Mouse (Mus musculus) lung, embryonic 14.5 days (tissue): ENCODE data around the gene Kalrn. TPM values are rescaled to one million over a fixed set of nuclear protein-coding genes. Genes with fewer than 3 reads are reported as not detected.

ENCODE experiments used
- ATAC-seq: fragments of 200-750 bp; cut with Nextera tagmentation; 2 replicates; pipeline ENCODE4 v1.8.0; 2017; ENCODE audit warnings: mild to moderate bottlenecking, moderate TSS enrichment, moderate library complexity; ENCODE audit not compliant: insufficient read depth
- DNase-seq: peaks from one replicate; pipeline ENCODE4 v3.0.0-alpha.2; 2015
- H3K27ac ChIP-seq: fragments of 300-500 bp; sonication (generic); 2 replicates; pipeline ENCODE4 v1.5.1; 2014; ENCODE audit warnings: low read depth, mild to moderate bottlenecking, moderate library complexity
- H3K27me3 ChIP-seq: fragments of 300-500 bp; sonication (generic); 2 replicates; pipeline ENCODE4 v1.6.1; 2014; ENCODE audit warnings: low read length, control low read depth; ENCODE audit not compliant: insufficient read depth
- H3K36me3 ChIP-seq: fragments of 300-500 bp; sonication (generic); 2 replicates; pipeline ENCODE4 v1.6.1; 2014; ENCODE audit warnings: control low read depth; ENCODE audit not compliant: insufficient read depth
- H3K4me1 ChIP-seq: fragments of 300-500 bp; sonication (generic); 2 replicates; pipeline ENCODE4 v1.6.1; 2014; ENCODE audit warnings: antibody characterized with exemption, control low read depth; ENCODE audit not compliant: insufficient read depth
- H3K4me2 ChIP-seq: fragments of 300-500 bp; sonication (generic); 2 replicates; pipeline ENCODE4 v1.6.1; 2014; ENCODE audit warnings: mild to moderate bottlenecking
- H3K4me3 ChIP-seq: fragments of 300-500 bp; sonication (generic); 2 replicates; pipeline ENCODE4 v1.5.1; 2014; ENCODE audit warnings: low read depth, low read length
- H3K9ac ChIP-seq: fragments of 300-500 bp; sonication (generic); 2 replicates; pipeline ENCODE4 v1.6.1; 2014
- H3K9me3 ChIP-seq: fragments of 300-500 bp; sonication (generic); 2 replicates; pipeline ENCODE4 v1.6.1; 2016; ENCODE audit warnings: low read depth, low read length, control low read depth
- CTCF ChIP-seq: IDR thresholded peaks from 2 replicates; pipeline ENCODE4 v1.5.1; 2016; ENCODE audit warnings: antibody characterized with exemption, low read depth
- WGBS: fragments of 180-500 bp; shearing (Covaris S2); extraction: QIAGEN DNeasy Blood & Tissue Kit; methylation state at CpG from one replicate; pipeline ENCODE4 v1.1.7; 2014; 5-methylcytosine and 5-hydroxymethylcytosine counted together
- polyA plus RNA-seq: library from polyadenylated mRNA; unstranded; fragments of >200 nt; fragmentation: Nextera tagmentation; extraction: Ambion mirVana; gene quantifications from 2 replicates; pipeline ENCODE4 v1.2.1, GENCODE M21; 2014

The Kalrn gene
- polyA plus RNA-seq, 1 experiment from 2014 or later, result 15.0 TPM

DNA sequence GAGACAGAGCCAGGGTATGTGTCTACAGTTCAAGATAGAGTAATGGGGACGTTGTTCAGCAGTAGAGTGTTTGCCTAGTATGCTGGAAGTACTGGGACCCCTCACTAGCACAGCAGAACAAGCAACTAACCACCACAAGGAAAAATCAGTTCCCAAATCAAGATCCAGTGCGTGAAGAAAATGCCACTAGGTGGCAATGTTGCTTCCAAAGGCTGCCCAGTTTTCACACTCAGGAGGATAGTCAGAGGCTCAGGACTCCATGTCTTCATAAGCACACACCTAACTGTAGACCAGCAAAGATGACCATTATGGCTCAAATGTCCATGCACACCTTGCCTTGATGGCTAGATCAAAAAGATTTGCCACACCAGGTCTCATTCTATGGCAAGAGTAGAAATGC, 454.0 kb downstream of the Kalrn start:
- H3K36me3 ChIP-seq, result no peaks in the 10 kb centered on the region
- ATAC-seq (no peak), DNase-seq (peak; percentile 64)
- no peaks in the 10 kb centered on the region for H3K4me1 ChIP-seq
- H3K4me2 ChIP-seq, result no peak overlapping the region
- no peak overlapping the region for H3K4me3 ChIP-seq
- no peaks in the 10 kb centered on the region for H3K27me3 ChIP-seq
- H3K9ac ChIP-seq, result no peak overlapping the region
- no peak overlapping the region for H3K27ac ChIP-seq
- 16% methylated on average over 2 of the region's 2 CpGs for WGBS
- TF ChIP-seq CTCF, result peak; percentile 67
- no peaks in the 10 kb centered on the region for H3K9me3 ChIP-seq

DNA sequence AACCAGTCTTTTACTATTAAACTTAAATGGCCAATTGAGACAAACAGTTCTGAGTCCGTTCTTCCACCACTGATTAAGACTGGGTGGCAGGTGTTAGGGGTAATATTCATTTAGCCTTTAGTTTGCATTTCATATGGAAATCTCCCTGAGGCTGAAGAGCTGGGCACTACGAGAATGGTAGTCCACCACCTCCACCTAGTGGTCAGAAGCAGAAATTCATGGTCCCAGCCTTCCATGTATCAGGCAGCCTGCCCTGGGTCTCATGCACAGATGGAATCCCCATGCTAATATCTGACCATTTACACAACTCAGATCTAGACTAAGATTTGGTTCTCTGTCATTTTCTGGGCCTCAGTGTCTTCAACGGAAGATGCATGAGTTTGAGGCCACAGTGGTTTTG, 458.7 kb downstream of the Kalrn start:
- H3K4me3 ChIP-seq, result no peak overlapping the region
- no peak overlapping the region for H3K27ac ChIP-seq
- 3% methylated on average over 3 of the region's 3 CpGs for WGBS
- no peaks in the 10 kb centered on the region for H3K4me1 ChIP-seq
- ATAC-seq (peak; percentile 68), DNase-seq (peak; percentile 92)
- H3K27me3 ChIP-seq, result no peaks in the 10 kb centered on the region
- H3K9me3 ChIP-seq, result no peaks in the 10 kb centered on the region
- H3K9ac ChIP-seq, result no peak overlapping the region
- peak; percentile 96 for TF ChIP-seq CTCF
- no peaks in the 10 kb centered on the region for H3K36me3 ChIP-seq
- no peak overlapping the region for H3K4me2 ChIP-seq

DNA sequence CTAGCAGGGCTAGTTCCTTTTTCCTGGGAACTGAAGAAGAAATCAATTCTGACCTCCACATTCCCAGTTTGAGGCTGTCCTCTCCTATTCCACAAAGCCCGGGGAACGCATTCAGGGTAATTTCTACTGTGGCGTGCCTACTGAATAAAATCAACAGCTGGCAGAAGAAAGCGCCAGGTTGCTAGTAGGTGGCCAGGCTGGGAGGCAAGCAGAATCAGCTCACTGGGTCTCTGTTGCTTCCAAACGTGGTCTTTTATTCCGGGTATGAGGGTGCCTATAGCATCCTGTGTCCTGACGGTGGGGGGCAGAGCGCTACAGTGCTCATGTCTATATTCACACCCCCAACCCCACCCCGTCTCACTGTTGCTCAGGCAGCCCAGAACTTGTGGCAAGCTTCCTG, 460.2 kb downstream of the Kalrn start:
- WGBS, result 85% methylated on average over 9 of the region's 9 CpGs
- ATAC-seq, result no peak
- no peaks in the 10 kb centered on the region for H3K4me1 ChIP-seq
- DNase-seq, result no peak
- H3K4me3 ChIP-seq, result no peak overlapping the region
- H3K27ac ChIP-seq, result no peak overlapping the region
- H3K27me3 ChIP-seq, result no peaks in the 10 kb centered on the region
- no peaks in the 10 kb centered on the region for H3K36me3 ChIP-seq
- TF ChIP-seq CTCF, result no peak
- no peaks in the 10 kb centered on the region for H3K9me3 ChIP-seq
- no peak overlapping the region for H3K9ac ChIP-seq
- H3K4me2 ChIP-seq, result no peak overlapping the region

GRCm38 (mm10) chr16:34112490-34112889, 460.8 kb downstream of the Kalrn start:
- Histone ChIP-seq H3K36me3 (no peaks in the 10 kb centered on the region), H3K4me1 (no peaks in the 10 kb centered on the region), H3K27ac (no peak overlapping the region), H3K4me3 (no peak overlapping the region), H3K9me3 (no peaks in the 10 kb centered on the region), H3K4me2 (no peak overlapping the region), H3K27me3 (no peaks in the 10 kb centered on the region), H3K9ac (no peak overlapping the region)
- 17% methylated on average over 5 of the region's 5 CpGs for WGBS
- DNase-seq (peak; percentile 50), ATAC-seq (peak; percentile 76; the same call in 1 of the 2 replicates)
- TF ChIP-seq CTCF, result peak; percentile 71

DNA sequence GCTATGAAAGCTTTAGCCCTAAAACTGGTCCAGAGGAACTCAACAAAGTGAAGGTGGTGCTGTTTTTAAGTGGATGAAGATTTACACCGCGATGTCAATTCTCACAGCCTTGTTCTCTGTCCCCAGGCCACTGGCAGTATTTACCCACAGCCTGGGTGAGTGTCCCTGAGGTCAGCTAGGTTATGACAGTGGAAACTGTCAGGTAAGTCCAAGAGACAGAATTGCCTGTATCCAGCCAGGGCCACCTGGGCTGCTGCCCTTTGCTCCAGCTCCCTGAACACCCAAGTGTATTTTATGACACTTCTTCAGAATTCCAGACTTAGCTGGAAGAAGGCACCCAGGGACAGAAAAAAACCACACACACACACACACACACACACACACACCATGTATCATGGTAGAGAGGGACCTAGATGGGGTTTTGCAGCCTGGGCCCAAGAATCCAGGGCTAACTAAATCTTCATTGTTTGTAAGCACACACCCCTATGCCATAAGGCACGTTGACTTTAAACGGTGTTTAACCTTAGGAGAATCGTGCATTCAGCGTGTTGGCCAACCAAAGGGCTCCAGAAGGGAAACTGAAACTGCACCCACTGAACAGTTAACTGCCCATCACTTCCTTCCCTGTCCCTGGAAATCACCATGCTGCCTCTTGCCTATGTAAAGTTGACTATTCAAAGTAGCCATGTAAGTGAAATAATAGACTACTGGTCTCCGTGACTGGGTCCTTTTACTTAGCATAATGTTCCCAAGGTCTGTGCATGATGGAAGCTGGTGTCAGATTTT, 462.3 kb downstream of the Kalrn start:
- Histone ChIP-seq H3K27ac (no peak overlapping the region), H3K4me3 (no peak overlapping the region), H3K4me2 (no peak overlapping the region), H3K36me3 (no peaks in the 10 kb centered on the region), H3K4me1 (no peaks in the 10 kb centered on the region), H3K9me3 (no peaks in the 10 kb centered on the region), H3K27me3 (no peaks in the 10 kb centered on the region), H3K9ac (no peak overlapping the region)
- WGBS, result 88% methylated on average over 7 of the region's 7 CpGs
- no peak for DNase-seq
- TF ChIP-seq CTCF, result no peak
- no peak for ATAC-seq

- Histone ChIP-seq H3K9ac (no peak overlapping the region), H3K36me3 (no peaks in the 10 kb centered on the region), H3K9me3 (no peaks in the 10 kb centered on the region), H3K27me3 (no peaks in the 10 kb centered on the region), H3K4me2 (no peak overlapping the region), H3K4me3 (no peak overlapping the region), H3K27ac (no peak overlapping the region), H3K4me1 (no peaks in the 10 kb centered on the region)
- DNase-seq, result no peak
- WGBS, result 90% methylated on average over 6 of the region's 6 CpGs
- no peak for TF ChIP-seq CTCF
- no peak for ATAC-seq
Observed at GRCm38 (mm10) chr16:34104427-34104826, 468.9 kb downstream of the Kalrn start.

DNA sequence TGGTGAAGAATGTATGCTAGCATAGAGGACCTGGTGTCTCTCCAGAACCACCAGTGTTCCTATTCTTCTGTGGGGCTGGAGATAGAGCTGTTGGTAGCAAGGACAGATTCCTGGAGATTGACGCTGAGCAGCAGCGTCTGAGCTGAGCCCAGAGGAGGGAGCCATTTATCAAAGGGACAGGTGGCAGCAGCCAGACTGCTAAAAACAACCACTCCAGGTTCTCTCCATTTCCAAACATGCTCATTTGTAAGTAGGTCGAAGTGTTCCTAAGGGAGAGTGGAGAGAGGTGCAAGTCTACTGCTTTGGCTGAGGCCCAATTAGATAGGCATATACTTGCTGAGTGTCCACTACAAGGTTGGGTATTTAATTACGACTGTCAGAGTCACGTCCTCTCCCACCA, 470.6 kb downstream of the Kalrn start:
- Histone ChIP-seq H3K36me3 (no peaks in the 10 kb centered on the region), H3K4me3 (no peak overlapping the region), H3K4me1 (no peaks in the 10 kb centered on the region), H3K4me2 (no peak overlapping the region), H3K27me3 (no peaks in the 10 kb centered on the region), H3K9ac (no peak overlapping the region), H3K27ac (no peak overlapping the region), H3K9me3 (no peaks in the 10 kb centered on the region)
- DNase-seq (no peak), ATAC-seq (no peak)
- no peak for TF ChIP-seq CTCF
- WGBS, result 38% methylated on average over 5 of the region's 5 CpGs
